Mouse (Mus musculus) activated CD4-positive, CD25-positive, alpha-beta regulatory T cell, adult 4 months (primary cell): ENCODE results near the gene Phlda2. TPM values are rescaled to one million over a fixed set of nuclear protein-coding genes. Genes with fewer than 3 reads are reported as not detected.
A peak's percentile ranks its signal among the peaks of the same experiment; 100 is the strongest.

Experiments used
- ATAC-seq: one replicate; pipeline ENCODE4 v1.8.0; 2017
- polyA plus RNA-seq, 2 experiments: library from polyadenylated mRNA; unstranded; fragments of 100-300 nt; shearing (Covaris generic); gene quantifications; one replicate each; pipeline ENCODE4 v1.2.1; 2017

The Phlda2 gene
- polyA plus RNA-seq, 2 experiments from 2014 or later: not detected

DNA sequence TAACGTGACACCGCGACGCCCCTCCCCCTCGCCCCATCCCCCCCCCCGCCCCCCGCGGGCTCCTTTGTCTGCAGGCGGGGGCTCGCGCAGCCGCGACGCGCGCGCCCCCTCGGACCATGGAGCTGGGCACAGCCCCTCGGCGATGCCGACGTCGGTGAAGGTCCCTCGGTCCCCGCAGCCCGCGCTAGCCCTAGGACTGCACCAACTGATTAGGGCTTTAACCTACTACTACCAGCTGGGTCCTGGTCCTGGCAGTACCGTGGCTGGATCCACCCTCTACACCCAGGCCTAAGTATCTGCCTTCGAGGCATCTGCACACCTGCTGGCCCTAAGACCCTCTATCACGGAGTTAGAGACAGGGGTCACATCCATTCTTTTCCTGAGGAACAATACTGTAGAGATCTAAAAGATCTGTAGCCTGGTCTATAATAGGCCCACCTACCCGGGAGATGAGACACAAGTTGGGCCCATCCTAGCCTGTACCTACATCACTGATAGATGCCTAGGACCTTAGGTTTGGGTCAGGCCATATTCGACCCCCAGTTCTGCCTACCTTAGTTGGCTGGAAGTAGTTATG lies 41.6 kb downstream of the Phlda2 start:
- ATAC-seq: no peak

DNA sequence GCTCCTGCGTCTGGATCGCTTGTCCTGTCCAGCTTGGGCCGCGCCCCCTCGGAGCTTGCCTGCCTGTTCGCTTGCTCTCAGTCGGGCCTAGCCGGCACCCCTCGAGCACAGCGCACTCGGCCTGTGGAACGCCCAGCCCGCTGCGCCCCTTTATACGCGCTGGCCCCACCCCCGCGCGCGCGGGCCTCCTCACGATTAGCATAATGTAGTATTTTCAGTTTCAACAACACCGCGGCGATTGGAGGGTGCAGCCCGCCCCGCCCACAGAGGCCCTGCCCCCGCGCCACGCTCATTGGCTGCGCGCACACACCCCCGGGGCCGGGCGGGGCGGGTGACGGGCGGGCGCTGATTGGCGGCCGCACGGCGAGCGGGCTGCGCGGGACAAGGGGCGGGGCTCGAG lies 42.1 kb downstream of the Phlda2 start, which contains the start of gene Cdkn1c:
TSS of gene Cdkn1c (minus strand) at position 177 of the 400 bp plus-strand sequence.
- ATAC-seq: peak; percentile 81

DNA sequence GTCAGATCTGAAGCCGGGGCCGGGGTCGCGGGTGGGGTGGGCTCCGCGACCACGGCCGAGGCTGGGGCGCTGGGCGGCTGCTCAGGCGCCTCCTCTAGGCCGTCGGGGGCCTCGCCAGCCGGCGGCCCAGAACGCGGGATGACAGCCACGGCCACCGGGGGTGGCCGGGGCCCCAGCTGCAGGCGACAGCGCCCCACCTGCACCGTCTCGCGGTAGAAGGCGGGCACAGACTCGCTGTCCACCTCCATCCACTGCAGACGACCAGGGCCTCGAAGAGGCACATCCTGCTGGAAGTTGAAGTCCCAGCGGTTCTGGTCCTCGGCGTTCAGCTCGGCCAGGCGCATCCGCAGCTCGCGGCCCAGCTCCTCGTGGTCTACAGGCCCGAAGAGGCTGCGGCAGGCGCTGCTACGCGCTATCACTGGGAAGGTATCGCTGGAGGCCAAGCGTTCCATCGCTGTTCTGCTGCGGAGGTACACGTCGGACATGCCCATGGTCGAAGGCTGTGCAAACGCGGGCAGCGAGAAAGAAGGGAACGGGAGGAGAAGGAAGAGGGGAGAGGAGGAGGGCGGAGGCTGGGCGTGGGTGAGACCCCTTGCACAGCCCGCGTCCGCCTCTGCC lies 42.6 kb downstream of the Phlda2 start:
- ATAC-seq: no peak

- no peak for ATAC-seq
These were observed 43.4 kb downstream of the Phlda2 start for GRCm38 (mm10) chr7:143459332-143460211.

DNA sequence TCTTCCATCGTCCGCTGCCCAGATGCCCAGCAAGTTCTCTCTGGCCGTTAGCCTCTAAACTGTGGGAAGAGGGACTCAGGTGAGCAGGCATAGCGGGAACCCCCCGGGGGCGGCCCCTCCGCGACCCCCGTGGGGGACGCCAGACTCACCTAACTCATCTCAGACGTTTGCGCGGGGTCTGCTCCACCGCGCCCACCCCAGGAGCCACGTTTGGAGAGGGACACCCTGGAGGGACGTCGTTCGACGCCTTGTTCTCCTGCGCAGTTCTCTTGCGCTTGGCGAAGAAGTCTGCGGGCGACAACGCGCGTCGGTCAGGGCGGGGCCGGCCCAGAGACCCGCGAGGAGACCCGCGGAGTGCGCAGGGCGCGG lies 44.0 kb downstream of the Phlda2 start:
- ATAC-seq: no peak

Other genes starting within 250 kb of the Phlda2 start
- under 1 TPM; 0.24 to 0.41 TPM for gene Cdkn1c, start 42.1 kb downstream of the Phlda2 start, polyA plus RNA-seq
- under 1 TPM in 1 of 2 experiments, not detected in 1; 0.32 TPM for gene Slc22a18, start 29.4 kb downstream of the Phlda2 start, polyA plus RNA-seq
- gene Nap1l4, start 46.0 kb upstream of the Phlda2 start, polyA plus RNA-seq: 100 to 1,000 TPM; 246 to 261 TPM
- 10 to 100 TPM; 26.1 to 30.4 TPM for gene Cars, start 96.9 kb upstream of the Phlda2 start, polyA plus RNA-seq
- gene Tnfrsf26, start 125.6 kb upstream of the Phlda2 start, polyA plus RNA-seq: 100 to 1,000 TPM in 1 of 2 experiments, 10 to 100 TPM in 1; 96.1 to 107 TPM
- gene Tnfrsf22, start 146.5 kb upstream of the Phlda2 start, polyA plus RNA-seq: 10 to 100 TPM; 14.7 to 16.2 TPM
- 1 to 10 TPM; 2.1 to 3.3 TPM for gene Tnfrsf23, start 182.7 kb upstream of the Phlda2 start, polyA plus RNA-seq